Mouse (Mus musculus) lung, embryonic 15.5 days (tissue): Measurements from ENCODE around the gene Agfg1. TPM values are rescaled to one million over a fixed set of nuclear protein-coding genes. Genes with fewer than 3 reads are reported as not detected.
"Not testable (repeated sequence)": the region's sequence is repeated elsewhere in the genome, so short reads cannot be mapped to it uniquely, and the experiment has no call there.

Source experiments
- ATAC-seq: fragments of 200-750 bp; cut with Nextera tagmentation; 2 replicates; pipeline ENCODE4 v1.8.0; 2017; ENCODE audit warnings: moderate number of reproducible peaks, borderline replicate concordance; ENCODE audit not compliant: low FRiP score, low TSS enrichment; ENCODE audit errors: extremely low read depth
- H3K27ac ChIP-seq: fragments of 300-500 bp; sonication (generic); 2 replicates; pipeline ENCODE4 v1.5.1; 2015; ENCODE audit warnings: moderate library complexity, mild to moderate bottlenecking, inconsistent platforms
- H3K27me3 ChIP-seq: fragments of 300-500 bp; sonication (generic); 2 replicates; pipeline ENCODE4 v1.6.1; 2015; ENCODE audit warnings: inconsistent platforms
- H3K36me3 ChIP-seq: fragments of 300-500 bp; sonication (generic); 2 replicates; pipeline ENCODE4 v1.6.1; 2015; ENCODE audit warnings: inconsistent platforms
- H3K4me1 ChIP-seq: fragments of 300-500 bp; sonication (generic); 2 replicates; pipeline ENCODE4 v1.6.1; 2015; ENCODE audit warnings: inconsistent platforms
- H3K4me2 ChIP-seq: fragments of 300-500 bp; sonication (generic); 2 replicates; pipeline ENCODE4 v1.6.1; 2015; ENCODE audit warnings: inconsistent platforms, mild to moderate bottlenecking, moderate library complexity
- H3K4me3 ChIP-seq: fragments of 300-500 bp; sonication (generic); 2 replicates; pipeline ENCODE4 v1.5.1; 2015; ENCODE audit warnings: mild to moderate bottlenecking, inconsistent platforms
- H3K9ac ChIP-seq: fragments of 300-500 bp; sonication (generic); 2 replicates; pipeline ENCODE4 v1.6.1; 2015; ENCODE audit warnings: inconsistent platforms
- H3K9me3 ChIP-seq: fragments of 300-500 bp; sonication (generic); 2 replicates; pipeline ENCODE4 v1.6.1; 2016; ENCODE audit warnings: inconsistent platforms
- WGBS: fragments of 180-500 bp; shearing (Covaris S2); methylation state at CpG from one replicate; pipeline ENCODE4 v1.1.7; 2015; 5-methylcytosine and 5-hydroxymethylcytosine counted together
- polyA plus RNA-seq: library from polyadenylated mRNA; unstranded; fragments of >200 nt; fragmentation: Nextera tagmentation; extraction: Ambion mirVana; gene quantifications from 2 replicates; pipeline ENCODE4 v1.2.1, GENCODE M21; 2015

Agfg1 gene
- polyA plus RNA-seq, 1 experiment from 2014 or later, result 32.3 TPM

DNA sequence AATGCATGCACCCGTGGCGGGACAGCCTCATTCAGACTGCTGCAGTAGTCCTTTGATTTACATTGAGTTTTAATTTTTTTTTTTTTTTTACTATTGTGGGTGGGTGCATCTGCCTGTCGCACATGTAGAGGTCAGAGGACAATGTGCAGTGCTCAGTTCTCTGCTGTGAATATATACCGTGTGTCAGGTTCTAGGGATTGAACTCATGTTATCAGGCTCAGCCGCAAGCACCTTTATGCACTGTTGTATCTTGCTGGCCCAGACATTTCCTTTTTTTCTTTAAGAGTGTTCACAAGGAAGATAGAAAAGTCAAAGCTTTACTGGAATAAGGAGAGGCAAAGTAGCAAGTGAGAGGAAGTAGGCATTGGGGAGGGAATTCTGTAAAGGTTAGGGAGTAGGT lies 16.4 kb downstream of the Agfg1 start:
- Histone ChIP-seq H3K27me3 (no peaks in the 10 kb centered on the region), H3K4me2 (no peak overlapping the region), H3K9me3 (no peaks in the 10 kb centered on the region), H3K27ac (no peak overlapping the region), H3K36me3 (no peaks in the 10 kb centered on the region), H3K4me1 (no peaks in the 10 kb centered on the region), H3K9ac (no peak overlapping the region), H3K4me3 (no peak overlapping the region)
- WGBS, result 77% methylated on average over 5 of the region's 5 CpGs
- no peak for ATAC-seq

DNA sequence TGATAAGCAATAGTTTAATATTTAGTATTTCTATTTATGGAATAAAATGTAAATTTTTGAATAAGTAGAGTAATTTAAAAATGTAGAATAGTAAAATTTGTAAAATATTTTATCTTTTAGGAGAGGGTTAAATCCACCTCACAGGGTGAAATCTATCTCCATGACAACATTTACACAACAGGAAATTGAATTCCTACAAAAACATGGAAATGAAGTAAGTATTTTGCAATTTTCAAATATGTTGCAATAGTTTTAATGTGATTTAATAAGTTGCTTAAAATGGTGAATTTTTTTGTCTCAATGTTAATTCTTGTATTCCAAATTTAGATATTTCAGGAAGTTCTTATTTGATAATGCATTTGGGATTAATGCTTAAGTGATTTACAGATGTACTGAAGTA lies 19.0 kb downstream of the Agfg1 start:
- no peaks in the 10 kb centered on the region for H3K27me3 ChIP-seq
- no peak overlapping the region for H3K4me3 ChIP-seq
- no peaks in the 10 kb centered on the region for H3K4me1 ChIP-seq
- H3K4me2 ChIP-seq, result no peak overlapping the region
- no peak overlapping the region for H3K9ac ChIP-seq
- H3K36me3 ChIP-seq, result no peaks in the 10 kb centered on the region
- H3K9me3 ChIP-seq, result no peaks in the 10 kb centered on the region
- no peak overlapping the region for H3K27ac ChIP-seq
- ATAC-seq, result no peak

DNA sequence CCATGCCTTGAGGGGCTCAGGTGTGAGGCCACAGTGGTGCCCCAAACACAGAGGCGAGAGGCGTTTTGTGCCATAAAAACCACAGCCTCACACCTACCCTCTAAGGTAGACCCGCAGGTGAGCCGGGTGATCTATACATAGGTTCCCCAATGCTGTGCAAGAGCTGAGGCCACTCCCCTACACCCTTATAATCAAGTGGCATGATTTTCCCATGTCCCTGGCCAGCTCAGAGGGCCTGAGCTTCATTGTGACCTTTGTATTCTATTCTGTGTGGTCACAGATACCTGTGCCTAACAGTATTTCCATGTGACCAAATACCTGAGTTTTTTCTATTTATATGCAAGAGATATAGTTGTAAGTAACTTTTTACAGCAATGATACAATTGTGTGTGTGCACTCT lies 21.1 kb downstream of the Agfg1 start:
- Histone ChIP-seq H3K9ac (no peak overlapping the region), H3K27ac (no peak overlapping the region), H3K9me3 (no peaks in the 10 kb centered on the region), H3K4me3 (no peak overlapping the region), H3K36me3 (no peaks in the 10 kb centered on the region), H3K4me2 (no peak overlapping the region), H3K27me3 (no peaks in the 10 kb centered on the region), H3K4me1 (no peaks in the 10 kb centered on the region)
- 84% methylated on average over 4 of the region's 4 CpGs for WGBS
- peak; percentile 39; the same call in 1 of the 2 replicates for ATAC-seq

DNA sequence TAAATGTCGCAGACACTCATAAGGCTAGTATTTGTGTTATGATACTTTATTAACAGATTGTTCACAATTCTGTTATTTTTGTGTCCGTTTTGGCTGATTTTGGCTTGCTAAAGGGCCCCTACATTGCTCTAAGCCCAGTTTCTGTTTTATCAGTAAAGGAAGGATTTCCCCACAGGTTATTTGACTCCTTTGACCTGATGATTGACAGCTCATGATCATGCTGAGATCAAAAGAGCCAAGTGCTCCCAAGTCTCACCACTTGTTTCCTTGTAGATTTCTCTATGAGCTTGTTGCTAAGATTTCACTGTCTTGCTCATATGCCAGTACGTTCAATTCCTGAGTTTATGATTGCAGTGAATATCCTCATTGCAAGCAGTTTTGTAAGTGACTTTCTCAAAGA lies 30.9 kb downstream of the Agfg1 start:
- H3K9ac ChIP-seq, result no peak overlapping the region
- WGBS, result 81% methylated on average over 3 of the region's 3 CpGs
- no peak overlapping the region for H3K4me2 ChIP-seq
- no peaks in the 10 kb centered on the region for H3K27me3 ChIP-seq
- no peaks in the 10 kb centered on the region for H3K9me3 ChIP-seq
- no peak overlapping the region for H3K27ac ChIP-seq
- H3K4me3 ChIP-seq, result no peak overlapping the region
- no peak for ATAC-seq
- 0 out of 2 replicates have a peak, but pooled peaks cover 3% of the 10 kb centered on the region for H3K4me1 ChIP-seq
- H3K36me3 ChIP-seq, result peaks cover under 1% of the 10 kb centered on the region; the same call in 1 of the 2 replicates

DNA sequence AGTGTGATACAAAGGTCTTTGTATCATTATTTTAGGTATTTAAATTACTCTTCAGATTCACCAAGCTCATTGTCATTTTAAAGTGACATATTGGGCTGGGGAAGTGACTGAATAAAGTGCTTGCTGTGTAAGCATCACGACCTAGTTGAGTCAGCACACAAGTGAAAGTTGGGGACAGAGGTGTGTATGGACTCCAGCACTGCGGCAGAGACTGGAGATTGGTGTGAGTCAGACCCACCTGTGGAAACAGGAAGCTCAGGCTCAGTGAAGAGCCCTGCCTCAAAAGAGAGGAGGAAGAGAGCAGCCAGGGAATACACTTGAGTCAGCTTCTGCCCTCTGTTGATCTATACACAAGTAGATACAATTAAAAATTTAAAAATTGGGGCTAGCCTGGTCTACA lies 39.9 kb downstream of the Agfg1 start:
- Histone ChIP-seq H3K4me3 (no peak overlapping the region), H3K36me3 (peaks cover 41% of the 10 kb centered on the region), H3K27me3 (no peaks in the 10 kb centered on the region), H3K27ac (no peak overlapping the region), H3K9ac (no peak overlapping the region), H3K4me1 (no peaks in the 10 kb centered on the region), H3K9me3 (no peaks in the 10 kb centered on the region), H3K4me2 (no peak overlapping the region)
- 72% methylated on average over 2 of the region's 2 CpGs for WGBS
- no peak for ATAC-seq

DNA sequence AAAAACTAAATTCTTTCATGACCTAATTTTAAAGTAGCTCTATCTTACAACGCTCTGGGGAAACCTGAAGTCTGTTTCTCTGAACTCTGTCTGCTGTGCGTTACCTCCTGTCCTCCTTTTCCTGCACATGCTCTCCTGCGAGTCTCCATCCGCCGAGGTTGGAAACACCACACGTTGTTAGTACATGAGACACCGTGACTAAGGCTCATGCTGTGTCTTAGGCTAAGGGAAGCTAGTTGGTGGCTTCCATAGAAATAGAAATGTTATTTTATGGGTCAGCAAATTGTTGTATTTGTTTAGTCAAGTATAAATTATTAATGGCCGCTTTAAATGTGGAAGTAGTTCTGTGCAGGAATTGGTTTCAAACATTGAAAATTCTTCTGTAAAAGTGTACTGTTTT lies 40.9 kb downstream of the Agfg1 start:
- Histone ChIP-seq H3K27me3 (no peaks in the 10 kb centered on the region), H3K9me3 (no peaks in the 10 kb centered on the region), H3K27ac (no peak overlapping the region), H3K4me2 (no peak overlapping the region), H3K4me3 (no peak overlapping the region), H3K4me1 (no peaks in the 10 kb centered on the region), H3K9ac (no peak overlapping the region), H3K36me3 (peaks cover 48% of the 10 kb centered on the region)
- ATAC-seq, result no peak
- WGBS, result 87% methylated on average over 8 of the region's 8 CpGs

DNA sequence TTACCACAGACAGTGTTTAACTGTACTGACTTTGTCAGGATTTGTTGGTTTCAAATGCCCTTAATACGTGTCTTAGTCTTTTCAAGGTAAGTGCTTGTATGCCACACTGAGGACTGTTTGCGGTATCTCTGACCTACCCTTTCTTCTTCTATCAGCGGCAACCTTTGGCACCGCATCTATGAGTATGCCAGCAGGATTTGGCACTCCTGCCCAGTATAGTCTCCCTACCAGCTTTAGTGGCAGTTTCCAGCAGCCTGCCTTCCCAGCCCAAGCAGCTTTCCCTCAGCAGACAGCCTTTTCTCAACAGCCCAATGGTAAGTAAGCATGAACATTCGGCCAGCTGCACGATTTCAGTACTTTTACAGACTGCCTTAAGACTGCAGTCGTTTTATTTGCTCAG lies 54.0 kb downstream of the Agfg1 start:
- no peak overlapping the region for H3K9ac ChIP-seq
- no peak for ATAC-seq
- H3K36me3 ChIP-seq, result peaks cover 40% of the 10 kb centered on the region
- H3K4me1 ChIP-seq, result no peaks in the 10 kb centered on the region
- no peak overlapping the region for H3K4me3 ChIP-seq
- H3K27me3 ChIP-seq, result no peaks in the 10 kb centered on the region
- WGBS, result 89% methylated on average over 7 of the region's 7 CpGs
- H3K4me2 ChIP-seq, result no peak overlapping the region
- H3K27ac ChIP-seq, result no peak overlapping the region
- no peaks in the 10 kb centered on the region for H3K9me3 ChIP-seq

DNA sequence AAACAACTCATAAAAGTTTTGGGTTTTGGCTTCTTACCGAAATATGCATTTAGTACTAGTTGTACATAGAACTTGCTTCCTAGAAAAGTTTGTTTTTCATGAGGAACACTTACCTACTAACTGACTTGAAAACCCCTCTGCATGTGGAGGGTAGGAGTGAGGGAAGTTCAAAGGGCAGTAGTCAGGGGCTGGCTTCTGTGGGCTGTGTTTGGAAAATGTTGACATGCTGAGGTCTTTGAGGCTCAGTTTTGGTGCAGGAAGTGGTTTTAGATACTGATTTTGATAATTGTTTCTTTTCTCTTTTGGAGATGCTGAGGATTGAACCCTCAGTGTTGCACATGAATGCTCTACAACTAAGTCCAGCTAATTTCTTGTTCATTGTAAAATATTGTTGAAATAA lies 61.3 kb downstream of the Agfg1 start:
- WGBS, result 89% methylated on average over 1 of the region's 1 CpGs
- Histone ChIP-seq H3K9me3 (no peaks in the 10 kb centered on the region), H3K27me3 (no peaks in the 10 kb centered on the region), H3K4me2 (no peak overlapping the region), H3K9ac (no peak overlapping the region), H3K4me1 (no peaks in the 10 kb centered on the region), H3K27ac (no peak overlapping the region), H3K36me3 (peaks cover 31% of the 10 kb centered on the region; the same call in 1 of the 2 replicates), H3K4me3 (no peak overlapping the region)
- no peak for ATAC-seq

DNA sequence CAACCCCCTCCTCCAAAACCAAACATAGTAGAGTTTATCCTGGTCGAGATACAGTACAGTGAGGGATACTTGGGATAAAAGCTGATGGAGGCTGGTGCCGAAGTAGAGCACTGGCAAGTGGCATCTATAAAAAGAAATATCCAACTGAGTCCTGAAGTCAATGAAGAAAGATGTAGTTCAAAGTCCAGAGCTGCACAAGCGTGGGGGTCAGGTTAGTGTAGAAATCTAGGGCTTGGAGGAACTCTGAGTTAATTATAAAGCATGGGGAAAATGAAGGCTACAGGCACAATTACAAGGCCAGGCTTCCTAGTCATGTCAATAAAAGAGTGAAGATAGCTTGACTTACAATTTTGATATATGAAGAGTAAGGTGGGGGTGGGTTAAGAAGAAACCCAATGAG lies 61.9 kb downstream of the Agfg1 start:
- Histone ChIP-seq H3K4me2 (no peak overlapping the region), H3K4me1 (no peaks in the 10 kb centered on the region), H3K9me3 (no peaks in the 10 kb centered on the region), H3K36me3 (peaks cover 31% of the 10 kb centered on the region; the same call in 1 of the 2 replicates), H3K9ac (no peak overlapping the region), H3K27ac (no peak overlapping the region), H3K27me3 (no peaks in the 10 kb centered on the region), H3K4me3 (no peak overlapping the region)
- WGBS, result 91% methylated on average over 3 of the region's 3 CpGs
- no peak for ATAC-seq

DNA sequence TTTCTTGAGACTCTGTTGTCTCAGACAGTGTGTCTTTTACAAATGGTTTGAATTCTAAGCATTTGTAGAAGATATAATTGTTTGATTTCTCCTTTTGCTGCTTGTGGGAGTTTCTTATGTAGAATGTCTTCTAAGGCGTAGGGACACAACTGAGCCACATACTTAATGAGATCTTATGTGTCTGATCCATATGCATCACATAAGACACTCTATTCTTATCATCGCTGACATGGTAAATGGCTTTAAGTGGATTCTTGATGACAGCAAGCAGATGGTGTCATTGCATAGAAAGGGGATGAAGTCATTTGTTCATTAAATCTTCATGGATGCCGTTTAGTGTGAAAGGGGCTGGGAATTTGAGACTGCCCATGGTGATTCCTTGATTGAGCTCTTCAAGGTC lies 66.6 kb downstream of the Agfg1 start:
- no peak overlapping the region for H3K27ac ChIP-seq
- H3K9ac ChIP-seq, result no peak overlapping the region
- ATAC-seq, result no peak
- no peaks in the 10 kb centered on the region for H3K4me1 ChIP-seq
- H3K4me3 ChIP-seq, result no peak overlapping the region
- no peak overlapping the region for H3K4me2 ChIP-seq
- H3K36me3 ChIP-seq, result peaks cover 18% of the 10 kb centered on the region; the same call in 1 of the 2 replicates
- no peaks in the 10 kb centered on the region for H3K9me3 ChIP-seq
- WGBS, result 69% methylated on average over 3 of the region's 3 CpGs
- H3K27me3 ChIP-seq, result no peaks in the 10 kb centered on the region

DNA sequence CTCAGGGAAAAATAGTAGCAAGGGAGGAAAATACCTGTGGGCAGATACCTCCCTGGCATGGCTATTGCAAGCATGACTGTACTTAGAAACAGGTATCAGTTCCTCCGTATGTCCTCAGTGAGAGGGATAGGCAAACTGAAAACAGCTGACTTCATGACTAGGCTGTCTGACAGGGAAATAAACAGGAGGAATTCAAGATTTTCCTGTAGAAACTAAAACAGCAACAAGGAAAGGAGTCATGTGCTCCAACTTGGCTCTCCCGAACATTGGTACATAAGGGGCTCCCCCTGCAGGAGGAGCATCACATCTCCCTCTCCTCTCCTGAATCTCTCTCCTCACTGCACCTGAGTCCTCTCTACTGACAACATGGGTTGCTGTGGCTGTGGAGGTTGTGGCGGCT lies 73.7 kb downstream of the Agfg1 start, which contains the start of gene A030005L19Rik:
Gene A030005L19Rik (plus strand): TSS at position 301 of the 400 bp plus-strand sequence.
- no peak within 1 kb of the TSS for H3K9ac ChIP-seq
- H3K4me3 ChIP-seq, result no peak within 1 kb of the TSS
- no peaks in the 10 kb centered on the region for H3K27me3 ChIP-seq
- 61% methylated on average over 2 of the region's 3 CpGs for WGBS
- no peak within 1 kb of the TSS for H3K27ac ChIP-seq
- H3K9me3 ChIP-seq, result no peaks in the 10 kb centered on the region
- H3K4me1 ChIP-seq, result no peaks in the 10 kb centered on the region
- no peak within 1 kb of the TSS for H3K4me2 ChIP-seq
- ATAC-seq, result no peak
- no peaks in the 10 kb centered on the region for H3K36me3 ChIP-seq

DNA sequence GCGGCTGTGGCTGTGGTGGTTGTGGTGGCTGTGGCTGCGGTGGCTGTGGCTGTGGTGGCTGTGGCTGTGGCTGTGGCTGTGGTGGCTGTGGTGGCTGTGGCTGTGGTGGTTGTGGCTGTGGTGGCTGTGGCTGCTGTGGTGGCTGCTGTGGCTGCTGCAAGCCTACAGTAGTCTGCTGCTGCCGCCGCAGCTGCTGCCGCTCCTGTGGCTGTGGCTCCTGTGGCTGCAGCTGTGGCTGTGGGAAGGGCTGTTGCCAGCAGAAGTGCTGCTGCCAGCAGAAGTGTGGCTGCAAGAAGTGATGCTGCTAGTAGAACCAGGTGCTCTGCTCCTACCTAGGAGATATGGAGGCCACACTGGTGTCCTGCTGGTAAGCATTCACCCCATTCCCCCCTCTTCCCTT lies 74.2 kb downstream of the Agfg1 start:
- H3K27me3 ChIP-seq, H3K36me3 ChIP-seq, ATAC-seq, H3K4me3 ChIP-seq, H3K4me1 ChIP-seq, H3K27ac ChIP-seq, H3K4me2 ChIP-seq, H3K9me3 ChIP-seq, H3K9ac ChIP-seq: not testable (repeated sequence)
- 91% methylated on average over 3 of the region's 5 CpGs for WGBS

DNA sequence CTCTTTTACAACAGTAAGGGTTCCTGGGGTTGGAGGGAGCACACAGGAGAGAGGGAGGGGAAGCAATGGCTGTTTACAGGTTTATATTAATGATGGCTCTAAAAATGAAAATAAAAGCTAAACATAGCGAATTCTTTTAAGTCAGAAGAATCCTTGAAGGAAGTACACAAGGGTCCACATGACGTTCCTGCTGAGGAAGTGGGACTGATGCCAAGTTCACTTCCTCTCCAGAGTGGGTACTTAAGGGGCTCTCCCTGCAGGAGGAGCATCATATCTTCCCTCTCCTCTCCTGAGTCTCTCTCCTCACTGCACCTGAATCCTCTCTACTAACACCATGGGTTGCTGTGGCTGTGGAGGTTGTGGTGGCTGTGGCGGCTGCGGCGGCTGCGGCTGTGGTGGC lies 85.4 kb downstream of the Agfg1 start, which contains the start of gene A030014E15Rik:
Gene A030014E15Rik (plus strand): TSS at position 268 of the 400 bp plus-strand sequence.
- Histone ChIP-seq H3K27ac (no peak within 1 kb of the TSS), H3K9ac (no peak within 1 kb of the TSS), H3K36me3 (no peaks in the 10 kb centered on the region), H3K4me1 (no peaks in the 10 kb centered on the region), H3K9me3 (no peaks in the 10 kb centered on the region), H3K4me2 (no peak within 1 kb of the TSS), H3K27me3 (no peaks in the 10 kb centered on the region), H3K4me3 (no peak within 1 kb of the TSS)
- WGBS, result 70% methylated on average over 6 of the region's 6 CpGs
- no peak for ATAC-seq
